Mouse (Mus musculus) kidney, adult 9 months (tissue): ENCODE measurements around the gene 1700066M21Rik.
A peak's percentile ranks its signal among the peaks of the same experiment; 100 is the strongest.

ENCODE experiments used
- DNase-seq: peaks from one replicate; pipeline ENCODE4 v3.0.0; 2022

1700066M21Rik gene

DNA sequence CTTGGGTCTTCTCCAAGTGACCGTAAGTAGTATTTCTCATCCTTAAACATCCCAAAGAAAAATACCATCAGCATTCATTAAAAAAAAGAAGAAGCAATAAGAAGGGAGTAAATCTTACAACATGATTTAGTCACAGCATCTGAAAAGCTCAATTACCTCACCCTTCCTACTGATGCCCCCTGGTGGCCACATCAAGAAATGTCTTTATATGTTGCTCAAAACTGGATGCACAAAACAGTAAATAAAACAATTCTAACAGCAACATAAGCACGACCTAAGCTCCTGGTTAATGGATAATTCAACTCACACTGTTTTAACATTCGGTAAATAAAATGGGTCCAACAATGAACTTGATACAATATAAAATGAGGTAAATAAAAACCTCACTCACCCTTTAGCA is 16.6 kb downstream of the 1700066M21Rik start:
- peak; percentile 55 for DNase-seq

DNA sequence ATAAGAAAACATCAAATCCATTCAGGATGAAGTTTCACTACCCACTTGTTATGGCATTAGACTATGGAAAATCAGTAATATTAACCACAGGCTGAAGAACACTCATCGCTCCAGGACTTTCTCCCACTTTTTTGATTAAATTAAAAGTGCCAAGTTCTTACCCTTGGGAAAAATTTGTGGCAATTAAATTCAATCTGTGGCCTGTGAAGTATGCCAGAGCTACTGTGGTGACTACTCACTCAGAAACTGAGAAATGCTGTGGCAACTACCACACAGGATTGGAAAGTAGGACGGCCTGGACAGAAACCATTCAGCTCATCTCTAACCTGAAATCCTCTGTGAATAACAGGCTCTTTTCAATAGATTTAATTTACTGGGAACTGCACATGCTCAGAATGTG is 22.9 kb downstream of the 1700066M21Rik start:
- DNase-seq = no peak

DNA sequence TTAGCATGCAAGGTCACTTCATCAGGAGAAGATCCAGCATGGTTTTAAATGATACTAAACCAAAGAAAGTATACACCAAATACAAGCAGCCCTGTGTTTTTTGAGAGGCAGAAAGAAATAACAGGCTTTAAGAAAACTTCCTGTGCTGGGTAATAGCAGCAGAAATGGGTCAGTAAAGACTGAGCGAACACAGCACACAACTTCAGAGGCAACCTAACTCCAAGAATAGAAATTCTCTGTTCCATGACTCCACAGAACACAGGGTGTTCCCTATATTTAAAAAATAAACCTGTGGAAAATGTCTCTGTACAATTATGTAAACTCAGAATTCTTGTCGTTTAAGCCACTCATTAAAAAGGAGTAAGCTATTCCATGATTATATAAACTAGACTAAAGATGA is 23.5 kb downstream of the 1700066M21Rik start:
- no peak for DNase-seq

DNA sequence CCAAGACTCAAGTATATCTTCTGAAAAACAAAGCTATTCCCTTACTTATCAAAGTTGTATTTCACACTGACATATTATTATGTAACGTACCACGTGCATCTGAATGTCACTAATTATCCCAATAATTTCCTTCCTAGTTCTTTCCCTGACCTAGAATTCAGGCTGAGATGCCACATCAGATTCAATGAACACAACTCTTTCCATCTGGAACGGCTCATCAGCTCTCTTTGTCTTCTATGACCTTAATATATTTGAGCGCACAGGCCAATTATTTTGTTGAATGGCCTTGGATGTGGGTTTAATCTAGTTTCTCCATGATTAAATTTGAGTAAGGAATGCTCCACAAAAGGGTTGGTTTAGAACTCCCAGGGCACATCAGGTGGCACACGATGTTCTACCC is 24.7 kb downstream of the 1700066M21Rik start:
- DNase-seq = no peak

DNA sequence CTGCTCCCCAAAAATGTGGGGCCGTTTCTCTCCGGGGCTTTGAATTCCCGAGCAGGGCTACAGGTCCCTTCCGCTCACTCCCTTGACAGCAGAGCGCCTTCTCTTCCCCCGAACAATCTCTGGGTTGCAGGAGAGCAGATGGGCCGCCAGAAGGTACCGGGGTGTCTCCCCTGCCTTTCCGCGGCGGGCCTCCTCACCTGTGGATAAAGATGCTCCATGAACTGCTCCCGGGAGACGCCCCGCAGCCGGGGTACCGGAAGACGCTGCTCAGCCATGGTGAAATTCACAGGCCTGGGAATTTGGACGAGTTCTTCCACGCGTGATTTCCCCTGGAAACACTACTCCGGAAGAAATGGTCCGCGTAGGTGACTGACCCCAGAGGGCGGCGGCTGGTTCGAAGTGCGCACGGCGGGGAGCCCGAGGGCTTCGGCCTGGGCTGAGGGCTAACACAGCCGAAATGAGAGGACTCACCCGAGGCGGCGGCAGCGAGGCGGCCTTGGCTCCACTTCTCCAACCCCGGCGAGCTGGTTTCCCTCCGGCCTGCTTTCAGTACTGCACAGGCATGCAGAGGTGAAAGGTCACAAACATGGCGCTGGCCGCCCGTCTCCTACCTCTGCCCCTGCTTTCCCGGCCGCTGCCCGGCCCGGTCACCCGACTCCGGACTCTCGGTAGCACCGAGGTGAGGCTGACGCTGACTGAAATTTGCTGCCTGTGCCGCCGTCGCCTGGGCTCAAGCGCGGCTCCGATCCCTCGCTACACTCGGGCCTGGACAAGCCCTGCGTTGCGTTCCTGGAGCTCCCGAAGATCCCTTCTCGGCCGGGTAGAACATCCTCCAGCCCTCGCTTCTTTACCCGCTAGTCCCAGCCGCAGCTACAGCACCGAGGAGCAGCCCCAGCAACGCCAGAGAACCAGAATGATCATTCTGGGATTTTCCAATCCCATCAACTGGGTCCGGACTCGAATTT is 29.0 kb downstream of the 1700066M21Rik start, which contains the start of the genes Maip1 and Tyw5:
Gene Maip1 (plus strand): TSS at position 142 of the 965 bp plus-strand sequence.
Gene Tyw5 (minus strand): TSS at position 915 of the 965 bp plus-strand sequence.
- DNase-seq = peak; percentile 85

DNA sequence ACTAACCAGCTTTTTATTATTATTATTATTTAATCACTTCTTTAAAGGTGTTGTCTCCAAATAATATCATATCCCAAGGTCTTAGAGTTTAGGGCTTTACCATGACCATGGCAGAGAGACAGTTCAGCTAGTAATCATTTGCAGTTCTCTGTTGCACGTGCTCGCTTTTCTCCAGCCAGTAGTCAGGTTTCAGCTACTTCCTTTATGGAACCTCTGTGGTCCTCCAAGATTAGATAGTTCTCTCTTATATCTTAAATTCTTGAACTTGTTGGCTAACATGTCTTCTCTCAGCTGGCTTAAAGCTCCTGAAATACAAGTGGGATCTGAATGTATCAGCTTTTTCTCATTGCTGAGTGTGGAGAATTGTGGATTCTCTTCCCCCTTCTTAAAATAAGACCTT is 31.6 kb downstream of the 1700066M21Rik start:
- no peak for DNase-seq

DNA sequence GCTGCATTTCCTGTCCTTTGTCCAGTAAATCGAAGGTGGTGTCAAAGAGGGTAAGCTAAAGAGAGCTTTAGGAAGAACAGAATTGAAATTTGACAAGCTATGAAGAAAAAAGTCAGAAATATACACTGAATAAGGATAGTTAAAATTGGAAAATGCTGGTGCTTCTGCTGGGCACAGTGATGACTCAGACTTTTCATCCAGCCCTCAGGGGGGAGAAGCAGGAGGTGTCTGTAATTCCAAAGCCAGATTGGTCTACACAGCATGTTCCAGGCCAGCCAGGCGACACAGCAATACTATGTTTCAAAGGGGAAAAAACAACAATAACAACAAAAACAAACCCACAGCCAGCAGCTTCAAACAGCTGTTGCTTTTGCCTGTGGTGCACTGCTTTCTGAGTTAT is 36.0 kb downstream of the 1700066M21Rik start:
- DNase-seq = no peak

DNA sequence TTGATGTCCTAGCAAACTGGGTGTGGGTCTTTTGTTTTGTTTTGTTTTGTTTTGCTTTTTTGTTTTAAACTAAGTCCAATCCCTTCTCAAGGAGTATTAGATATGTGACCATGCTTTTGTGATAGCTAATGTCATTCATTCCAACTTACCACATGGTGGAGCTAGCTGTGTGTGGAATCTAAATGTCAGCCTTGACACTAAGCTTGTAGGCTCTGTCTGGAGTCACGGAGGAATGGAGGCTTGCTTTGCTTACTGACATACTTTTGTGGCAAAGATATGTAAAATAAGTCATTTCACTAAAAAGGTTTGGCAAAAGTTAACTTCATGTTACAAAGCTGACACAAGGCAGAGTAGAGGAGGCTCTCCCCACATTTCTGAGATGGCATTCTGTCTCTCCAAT is 46.3 kb downstream of the 1700066M21Rik start:
- DNase-seq = no peak

DNA sequence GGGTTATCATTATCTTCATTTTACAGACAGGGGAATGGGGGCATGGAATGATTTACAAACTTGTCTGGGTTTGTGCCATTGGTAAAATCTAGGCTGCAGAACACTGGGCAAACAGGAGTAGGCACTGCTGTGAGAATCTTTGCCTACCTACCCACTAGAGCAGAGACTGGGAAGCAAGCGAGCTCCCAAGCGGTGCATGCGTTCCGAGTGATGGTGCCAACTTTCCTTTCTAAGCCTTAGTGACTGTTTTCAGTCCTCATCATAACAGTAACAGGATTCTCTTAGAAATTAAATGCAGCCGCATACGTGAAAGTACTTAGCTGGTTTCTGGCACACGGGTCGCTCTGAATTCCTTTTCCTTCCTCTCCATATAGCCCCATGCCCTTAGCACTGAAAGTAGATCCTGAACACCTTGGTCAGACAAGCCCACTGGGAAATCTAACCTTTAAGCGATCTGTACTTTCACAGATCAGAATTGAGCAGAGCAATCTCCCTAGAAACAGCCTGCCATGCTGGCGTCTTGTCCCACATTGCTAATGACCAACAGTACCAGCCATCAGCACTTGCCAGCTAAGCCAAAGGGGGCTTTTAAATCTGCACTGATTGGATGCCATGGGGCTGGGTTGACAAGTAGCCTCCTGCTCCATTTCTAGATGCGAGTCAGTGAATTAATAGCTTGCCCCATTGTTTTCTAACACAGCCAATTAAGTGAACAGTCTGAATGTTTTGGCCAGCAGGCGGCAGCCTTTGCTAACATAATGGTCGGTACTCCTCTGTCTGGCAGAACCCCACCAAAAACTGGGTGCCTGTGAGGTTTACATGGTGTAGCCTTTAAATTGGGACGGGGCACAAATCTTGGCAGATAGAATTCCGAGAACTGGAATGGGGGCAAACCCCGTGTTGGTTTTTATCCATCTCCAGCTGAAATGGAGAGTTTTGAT is 51.2 kb downstream of the 1700066M21Rik start:
- peak; percentile 90 for DNase-seq

DNA sequence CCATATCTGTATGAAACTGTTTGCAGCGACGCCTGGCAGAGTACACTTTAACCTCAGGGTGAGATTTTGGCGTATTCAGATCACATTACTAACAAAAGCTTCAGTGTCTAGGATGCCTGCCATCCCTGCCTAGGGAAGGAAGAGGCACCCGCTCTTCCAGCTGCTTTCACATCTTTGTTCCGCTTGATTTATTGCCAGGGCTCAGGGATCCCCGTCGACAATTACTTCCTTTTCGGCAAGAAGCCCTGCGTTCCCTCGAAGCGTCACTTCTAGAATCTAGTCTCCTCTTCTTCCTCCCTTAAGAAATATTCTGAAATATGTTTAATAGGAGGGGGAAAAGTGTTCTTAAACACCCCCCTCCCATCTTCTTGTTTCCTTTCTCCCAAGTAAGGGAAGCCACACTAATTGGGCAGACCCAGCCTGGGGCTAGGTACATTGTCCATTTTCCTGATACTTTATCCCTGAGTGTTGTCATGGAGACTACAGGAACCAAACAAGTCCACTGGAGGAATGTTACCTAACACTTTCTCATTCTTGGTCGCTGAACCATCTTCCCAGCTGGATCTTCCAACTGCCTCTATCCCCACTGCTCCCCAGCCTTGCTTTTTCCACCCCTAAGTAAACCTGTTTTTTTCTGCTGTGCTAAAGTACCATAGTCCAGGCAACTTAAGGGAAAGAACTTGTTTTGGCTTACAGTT is 52.5 kb downstream of the 1700066M21Rik start:
- no peak for DNase-seq

DNA sequence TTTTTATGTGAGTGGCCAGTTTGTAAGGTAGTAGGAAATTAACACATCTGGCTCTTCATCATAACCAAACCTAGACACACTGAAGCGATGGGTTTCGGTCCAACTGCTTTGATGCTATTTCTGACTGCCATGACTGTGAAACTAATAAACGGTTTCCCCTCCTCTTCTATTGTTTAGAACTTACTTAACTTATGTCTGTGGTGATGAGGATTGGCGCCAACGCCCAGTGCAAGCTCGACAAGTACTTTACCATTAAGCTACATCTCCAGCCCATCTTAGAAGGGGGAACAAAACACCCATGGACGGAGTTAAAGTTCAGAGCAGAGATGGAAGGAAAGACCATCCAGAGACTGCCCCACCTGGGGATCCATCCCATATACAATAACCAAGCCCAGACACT is 55.7 kb downstream of the 1700066M21Rik start:
- no peak for DNase-seq
